Mouse (Mus musculus) adrenal gland (tissue): ENCODE results near the gene Fam124b.

Source experiments
- intact Hi-C: fragments of 180-260 bp; cut with DNase I; formaldehyde crosslinking; loops from one replicate; pipeline ENCODE4 v1.15.1; 2025

Gene Fam124b

DNA sequence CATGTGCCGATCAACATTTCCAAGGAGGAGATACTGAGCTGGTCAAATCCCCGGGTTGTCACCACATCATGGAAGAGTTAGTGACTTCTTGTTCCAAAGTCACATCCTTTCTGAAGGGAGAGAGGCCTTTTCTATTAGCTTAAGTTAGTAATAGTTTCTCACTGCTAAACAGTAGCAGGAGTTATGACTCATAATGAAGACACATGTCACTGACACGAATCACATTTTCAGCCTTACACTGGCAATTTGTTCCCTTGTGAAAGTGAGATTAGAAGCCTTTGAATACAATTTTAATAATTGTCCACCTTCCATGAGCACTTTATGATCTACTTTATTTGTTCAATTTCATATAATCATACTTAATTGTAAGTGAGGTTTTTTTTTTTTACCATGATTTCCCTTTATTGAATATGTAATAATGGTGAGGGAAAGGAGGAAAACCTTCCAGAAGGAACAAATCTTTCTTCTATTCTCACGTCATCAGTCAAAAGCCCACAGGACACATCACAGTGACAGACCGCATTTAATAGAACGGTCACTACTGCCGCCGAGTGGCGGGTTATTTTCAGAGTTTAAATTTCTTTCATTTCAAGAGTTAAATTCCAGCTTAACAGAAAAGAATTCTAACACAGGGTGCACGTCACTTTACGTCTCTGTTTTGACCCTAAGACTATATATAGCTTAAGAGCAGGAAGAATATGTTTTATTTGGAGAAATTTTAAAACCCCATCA lies 40.5 kb downstream of the Fam124b start:
- intact Hi-C loops: loop anchor here (5.0 kb wide), 1 partner anchor 391 kb away; no protein-coding TSS in a partner anchor

DNA sequence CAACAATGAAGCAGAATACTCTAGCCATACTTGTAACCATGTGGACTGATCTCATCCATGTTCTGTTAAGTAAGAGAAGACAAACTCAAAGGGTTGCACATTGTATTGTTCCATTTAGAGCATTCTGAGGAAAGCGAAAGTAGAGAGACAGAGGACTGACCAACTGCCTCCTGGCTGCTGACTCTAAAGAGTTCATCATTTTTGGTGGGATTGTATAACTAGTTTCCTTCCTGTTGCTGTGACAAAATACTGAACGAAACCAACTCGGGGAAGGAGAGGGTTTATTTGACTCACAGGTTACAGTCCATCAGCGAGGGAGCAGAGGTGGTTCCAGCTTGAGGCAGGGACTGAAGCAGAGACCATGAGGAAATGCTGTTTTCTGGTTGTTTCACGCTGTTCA lies 50.6 kb downstream of the Fam124b start:
- intact Hi-C loops: no loop called here

DNA sequence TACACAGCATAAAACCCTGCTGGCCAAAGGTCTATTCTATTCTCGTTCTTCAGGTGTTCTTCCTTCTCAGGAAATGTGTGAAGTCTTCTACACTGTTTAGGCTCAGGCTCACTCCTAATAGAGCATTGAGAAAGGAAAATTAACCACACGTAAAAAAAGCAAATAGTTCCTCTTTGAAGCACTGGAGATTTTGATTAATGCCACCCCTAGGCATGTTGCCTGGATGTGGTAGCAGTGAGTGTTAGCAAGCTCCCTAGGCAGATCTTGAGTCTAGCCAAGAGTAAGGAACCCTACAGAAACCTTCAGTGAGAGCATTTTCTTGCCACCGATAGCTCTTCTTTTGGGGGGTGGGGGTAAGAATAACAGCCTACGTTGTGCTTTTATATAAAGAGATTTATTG lies 51.7 kb downstream of the Fam124b start:
- intact Hi-C loops: no loop called here

DNA sequence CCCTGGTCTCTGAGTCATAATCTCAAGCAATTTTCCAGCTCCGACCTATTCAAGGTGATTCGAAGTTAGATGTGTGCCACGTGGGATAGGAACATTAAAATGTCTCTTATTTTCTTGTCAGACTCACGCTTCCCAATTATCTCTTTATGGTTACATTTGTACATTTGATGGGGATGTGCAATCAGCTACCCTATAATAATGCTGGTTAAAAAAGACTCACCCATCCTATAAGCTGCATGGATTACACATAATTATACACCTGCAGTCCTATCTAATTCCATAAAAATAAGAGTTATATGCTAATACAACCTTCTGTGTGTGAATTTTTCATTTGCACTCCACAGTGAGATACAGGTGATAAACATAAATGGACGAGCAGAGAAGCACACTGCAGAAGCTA lies 52.9 kb downstream of the Fam124b start:
- intact Hi-C loops: no loop called here

DNA sequence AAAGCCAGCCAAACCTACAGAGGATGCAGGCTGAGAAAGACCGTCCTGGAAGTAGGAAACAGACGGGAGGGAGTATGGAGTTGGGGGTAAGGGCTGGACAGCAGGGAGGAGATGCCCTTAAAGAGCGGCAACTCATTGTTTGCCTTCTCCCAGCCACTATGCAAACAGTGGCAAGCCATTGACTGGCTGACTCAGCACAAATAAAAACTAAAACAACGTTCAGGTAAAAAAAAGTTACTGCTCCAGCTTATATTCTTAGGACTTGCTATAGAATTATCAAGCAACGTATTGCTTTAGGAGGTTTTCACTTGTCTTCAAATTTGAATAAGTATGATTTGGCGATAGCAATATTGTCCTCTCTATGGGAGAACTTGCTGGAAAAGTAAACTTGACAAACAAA lies 55.3 kb downstream of the Fam124b start:
- intact Hi-C loops: no loop called here

DNA sequence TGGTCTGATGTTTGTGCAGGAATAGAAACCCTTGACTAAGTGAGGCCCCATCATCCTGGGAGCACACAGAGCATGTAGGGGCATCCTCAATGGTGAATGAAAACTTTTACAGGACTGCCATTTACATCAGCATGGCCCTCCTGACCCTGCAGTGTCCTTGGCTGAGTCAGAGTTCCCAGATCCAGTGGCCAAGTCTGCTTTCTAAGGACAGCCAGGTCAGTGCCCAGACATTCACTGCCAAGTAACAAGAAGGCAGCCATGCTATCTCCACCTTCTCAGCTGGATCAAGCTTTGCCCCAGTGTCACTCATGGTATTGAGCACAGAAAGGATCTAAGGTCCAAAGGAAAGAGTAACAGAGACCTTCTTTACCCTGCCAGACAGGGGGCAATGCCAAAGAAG lies 58.7 kb downstream of the Fam124b start:
- intact Hi-C loops: no loop called here

DNA sequence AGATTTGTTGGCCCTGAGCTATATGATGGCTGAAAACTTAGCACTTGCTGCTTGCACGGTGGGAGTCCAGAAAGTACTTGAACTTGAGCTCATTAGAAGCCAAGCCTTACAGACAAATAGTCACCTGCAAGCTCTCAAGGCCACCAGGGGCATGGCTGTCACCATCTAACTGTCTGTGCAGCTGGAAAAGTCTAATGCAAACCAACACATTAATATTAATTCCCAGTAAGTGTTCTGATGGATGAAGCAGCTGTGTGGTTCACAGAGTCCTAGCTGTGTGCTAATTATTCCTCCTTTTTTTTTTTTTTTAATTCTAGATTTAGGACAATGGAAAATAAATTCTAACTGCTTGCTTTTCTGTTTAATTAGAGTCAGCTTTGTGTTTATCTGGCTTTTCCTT lies 63.4 kb downstream of the Fam124b start:
- intact Hi-C loops: no loop called here

- intact Hi-C loops: no loop called here
Observed at GRCm38 (mm10) chr1:80153125-80153716, 65.1 kb downstream of the Fam124b start.

GRCm38 (mm10) chr1:80150681-80151080 lies 67.6 kb downstream of the Fam124b start:
- intact Hi-C loops: no loop called here
